Comparison of ENCODE assay signal across 20 mouse cellular contexts in genomic region chr12:49944911-49945627, GRCm38 (mm10).
DNase-seq lines count a peak whose midpoint lies in the region; ATAC-seq and TF ChIP-seq lines count a peak whose summit lies in the region.
"Had no signal": no experiment of that assay in that cellular context is flagged by ENCODE, and none has a peak within 500 bp of the region (broad histone marks: within the 10 kb centered on the region; RNA-seq: fewer than 3 reads in every experiment).

No protein-coding gene starts in this region.

- DNase-seq in hindbrain, embryonic 11.5 days (ENCODE audit: low spot score): no peak
- no peak for DNase-seq in hindbrain, postnatal 0 days (ENCODE audit: low spot score)
- peak; percentile 48 for DNase-seq in brain, adult 2 months (ENCODE audit: low read depth, low spot score)
- DNase-seq in forebrain, embryonic 14.5 days (ENCODE audit: low spot score): peak; percentile 87
- no peak for DNase-seq in kidney, postnatal 14 days
- no peak for DNase-seq in layer of hippocampus, adult 8-10 months (ENCODE audit: low spot score in 2 of 2)
- DNase-seq: adrenal gland, postnatal 10 days; cerebellum, adult 8-10 months; gastrocnemius, postnatal 14 days; heart, adult 2 months; kidney, adult 9 months; kidney, postnatal 4 days; layer of hippocampus, postnatal 36 days; lung, postnatal 10 days; right cerebral cortex, postnatal 14 days; thymus, postnatal 36 days had no signal

- WGBS in hindbrain, embryonic 11.5 days: 70% methylated on average over 9 of the region's 9 CpGs
- WGBS in hindbrain, postnatal 0 days: 54% methylated on average over 9 of the region's 9 CpGs
- 33% methylated on average over 9 of the region's 9 CpGs for WGBS in forebrain, embryonic 14.5 days
- WGBS in midbrain, embryonic 15.5 days: 46% methylated on average over 9 of the region's 9 CpGs

- peak overlapping the region; percentile 24; the same call in 1 of the 2 replicates for H3K27ac ChIP-seq in hindbrain, embryonic 11.5 days (ENCODE audit: low read depth, low read length)
- H3K27ac ChIP-seq in hindbrain, postnatal 0 days: no peak overlapping the region
- H3K27ac ChIP-seq in forebrain, embryonic 14.5 days (ENCODE audit: low read depth, low read length): peak overlapping the region; percentile 49
- H3K27ac ChIP-seq in midbrain, embryonic 15.5 days: peak overlapping the region; percentile 52
- H3K27ac ChIP-seq: heart, adult 2 months; limb, embryonic 15.5 days had no signal

- no peak for ATAC-seq in hindbrain, embryonic 11.5 days (ENCODE audit: low FRiP score)
- ATAC-seq in hindbrain, postnatal 0 days: no peak
- peak; percentile 88 for ATAC-seq in forebrain, embryonic 14.5 days
- ATAC-seq in midbrain, embryonic 15.5 days (replicated peaks): peak; percentile 78

- no peak for TF ChIP-seq CTCF in hindbrain, postnatal 0 days (IDR thresholded peaks at IDR 0.05; ENCODE audit: low read depth)

- no peak overlapping the region for H3K4me2 ChIP-seq in hindbrain, embryonic 11.5 days (replicated peaks; ENCODE audit: low read depth, low read length)
- H3K4me2 ChIP-seq in hindbrain, postnatal 0 days (ENCODE audit: low read depth, low read length): no peak overlapping the region
- H3K4me2 ChIP-seq in forebrain, embryonic 14.5 days (ENCODE audit: low read length): peak overlapping the region; percentile 14; the same call in 1 of the 2 replicates
- no peak overlapping the region for H3K4me2 ChIP-seq in midbrain, embryonic 15.5 days
- H3K4me2 ChIP-seq: limb, embryonic 15.5 days had no signal

- H3K4me3 ChIP-seq in hindbrain, embryonic 11.5 days (ENCODE audit: low read depth, low read length): no peak overlapping the region
- no peak overlapping the region for H3K4me3 ChIP-seq in hindbrain, postnatal 0 days (ENCODE audit: low read length)
- no peak overlapping the region for H3K4me3 ChIP-seq in forebrain, embryonic 14.5 days (ENCODE audit: low read depth, low read length)
- H3K4me3 ChIP-seq in midbrain, embryonic 15.5 days: no peak overlapping the region
- H3K4me3 ChIP-seq: heart, adult 2 months; limb, embryonic 15.5 days; myocyte had no signal

- H3K9me3 ChIP-seq in hindbrain, embryonic 11.5 days (ENCODE audit: control insufficient read depth, low read length): no peaks in the 10 kb centered on the region
- H3K9me3 ChIP-seq in hindbrain, postnatal 0 days (ENCODE audit: low read length): no peaks in the 10 kb centered on the region
- H3K9me3 ChIP-seq in forebrain, embryonic 14.5 days (replicated peaks; ENCODE audit: control insufficient read depth, low read length): no peaks in the 10 kb centered on the region
- no peaks in the 10 kb centered on the region for H3K9me3 ChIP-seq in midbrain, embryonic 15.5 days
- H3K9me3 ChIP-seq: limb, embryonic 15.5 days had no signal

- no peaks in the 10 kb centered on the region for H3K27me3 ChIP-seq in hindbrain, embryonic 11.5 days (ENCODE audit: control insufficient read depth, insufficient read depth, low read length)
- H3K27me3 ChIP-seq in hindbrain, postnatal 0 days (ENCODE audit: insufficient read depth, low read length): no peaks in the 10 kb centered on the region
- no peaks in the 10 kb centered on the region for H3K27me3 ChIP-seq in forebrain, embryonic 14.5 days (replicated peaks; ENCODE audit: control insufficient read depth, insufficient read depth, low read length)
- no peaks in the 10 kb centered on the region for H3K27me3 ChIP-seq in midbrain, embryonic 15.5 days (replicated peaks)
- H3K27me3 ChIP-seq: CH12.LX; limb, embryonic 15.5 days had no signal

- H3K9ac ChIP-seq in hindbrain, embryonic 11.5 days (ENCODE audit: low read depth, low read length): no peak overlapping the region
- no peak overlapping the region for H3K9ac ChIP-seq in hindbrain, postnatal 0 days (replicated peaks; ENCODE audit: low read length)
- no peak overlapping the region for H3K9ac ChIP-seq in forebrain, embryonic 14.5 days (ENCODE audit: low read length)
- no peak overlapping the region for H3K9ac ChIP-seq in midbrain, embryonic 15.5 days
- H3K9ac ChIP-seq: limb, embryonic 15.5 days had no signal

- H3K4me1 ChIP-seq in hindbrain, embryonic 11.5 days (replicated peaks; ENCODE audit: control insufficient read depth, insufficient read depth, low read length): no peaks in the 10 kb centered on the region
- no peaks in the 10 kb centered on the region for H3K4me1 ChIP-seq in hindbrain, postnatal 0 days (ENCODE audit: insufficient read depth, low read length)
- peaks cover 15% of the 10 kb centered on the region for H3K4me1 ChIP-seq in forebrain, embryonic 14.5 days (ENCODE audit: control insufficient read depth, insufficient read depth, low read length)
- H3K4me1 ChIP-seq in midbrain, embryonic 15.5 days: peaks cover 4% of the 10 kb centered on the region; the same call in 1 of the 2 replicates
- H3K4me1 ChIP-seq: limb, embryonic 15.5 days had no signal

- no peaks in the 10 kb centered on the region for H3K36me3 ChIP-seq in hindbrain, embryonic 11.5 days (ENCODE audit: control insufficient read depth, insufficient read depth, low read length)
- H3K36me3 ChIP-seq in hindbrain, postnatal 0 days (ENCODE audit: insufficient read depth, low read length): no peaks in the 10 kb centered on the region
- no peaks in the 10 kb centered on the region for H3K36me3 ChIP-seq in forebrain, embryonic 14.5 days (ENCODE audit: control insufficient read depth, insufficient read depth, low read length)
- no peaks in the 10 kb centered on the region for H3K36me3 ChIP-seq in midbrain, embryonic 15.5 days (replicated peaks)
- H3K36me3 ChIP-seq: limb, embryonic 15.5 days had no signal

Comparison
In these comparisons a context has a peak if more than half of its experiments do, and no peak if none do; other contexts are left out.
1. ATAC-seq: peak in forebrain, embryonic 14.5 days (single experiment) and midbrain, embryonic 15.5 days (single experiment); none in hindbrain, embryonic 11.5 days (single experiment) and hindbrain, postnatal 0 days (single experiment).
2. DNase-seq: peak in brain, adult 2 months (single experiment) and forebrain, embryonic 14.5 days (single experiment); none in hindbrain, embryonic 11.5 days (single experiment), hindbrain, postnatal 0 days (single experiment), kidney, postnatal 14 days (single experiment) and layer of hippocampus, adult 8-10 months (0 of 2).